Mouse (Mus musculus): ENCODE data around the gene Mfsd2b.

GRCm38 (mm10) chr12:4916994-4917804 is 43.0 kb upstream of the Mfsd2b start, which contains the start of gene Atad2b:
- TF ChIP-seq CTCF (IDR thresholded peaks at IDR 0.05; ENCODE audit: low read depth) (peak; percentile 99), EP300 (optimal IDR thresholded peaks at IDR 0.05) (no peak)
